Mouse (Mus musculus) naive thymus-derived CD4-positive, alpha-beta T cell, adult 5 months (primary cell): ENCODE measurements around the gene Suco. TPM values are rescaled to one million over a fixed set of nuclear protein-coding genes. Genes with fewer than 3 reads are reported as not detected.

ENCODE experiments used
- polyA plus RNA-seq: library from polyadenylated mRNA; unstranded; fragments of 100-300 nt; shearing (Covaris generic); gene quantifications from one replicate; pipeline ENCODE4 v1.2.1, GENCODE M21; 2017

The Suco gene
- 78.7 TPM for polyA plus RNA-seq

GRCm38 (mm10) chr1:161876553-161877447 lies at the start of gene Suco:
TSS of gene Suco (minus strand) at chr1:161876682.

GRCm38 (mm10) chr1:161788339-161788738 lies 88.1 kb downstream of the Suco start, which contains the start of gene Fasl:
TSS of gene Fasl (minus strand) at chr1:161788495.

Other genes starting within 250 kb of the Suco start
- 44.9 TPM for gene Fasl, start 88.2 kb downstream of the Suco start, polyA plus RNA-seq
- gene Pigc, start 92.5 kb upstream of the Suco start, polyA plus RNA-seq = 18.5 TPM
- gene 4930558K02Rik, start 103.0 kb upstream of the Suco start, polyA plus RNA-seq = not detected